Mouse (Mus musculus): ENCODE results near the gene Stat1. TPM values are rescaled to one million over a fixed set of nuclear protein-coding genes. Genes with fewer than 3 reads are reported as not detected.

Gene Stat1
- polyA plus RNA-seq, 1 experiment from 2014 or later: 13.4 TPM

DNA sequence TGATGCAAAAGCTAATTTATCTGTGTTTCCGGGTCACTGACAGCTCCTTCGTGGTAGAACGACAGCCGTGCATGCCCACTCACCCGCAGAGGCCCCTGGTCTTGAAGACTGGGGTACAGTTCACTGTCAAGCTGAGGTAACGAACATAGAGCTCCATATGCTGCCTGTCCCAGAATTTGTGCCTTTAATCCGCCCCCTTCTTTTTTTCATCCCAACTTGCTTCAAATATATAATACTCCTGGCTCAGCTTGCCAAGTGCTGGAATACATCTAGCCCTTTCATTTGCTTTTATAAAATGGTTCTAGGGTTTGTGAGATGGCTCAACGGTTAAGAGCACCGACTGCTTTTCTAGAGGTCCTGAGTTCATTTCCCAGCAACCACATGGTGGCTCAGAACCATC is 21.3 kb downstream of the Stat1 start:
- Histone ChIP-seq H3K9me3 (no peaks in the 10 kb centered on the region), H3K9ac (no peak overlapping the region), H3K4me1 (replicated peaks) (peaks cover 11% of the 10 kb centered on the region; the same call in 1 of the 2 replicates), H3K4me2 (no peak overlapping the region), H3K4me3 (no peak overlapping the region), H3K27ac (no peak overlapping the region), H3K27me3 (no peaks in the 10 kb centered on the region), H3K36me3 (no peaks in the 10 kb centered on the region; the same call in 1 of the 2 replicates)
- ATAC-seq (ENCODE audit: low FRiP score): no peak
- 86% methylated on average over 9 of the region's 9 CpGs for WGBS

DNA sequence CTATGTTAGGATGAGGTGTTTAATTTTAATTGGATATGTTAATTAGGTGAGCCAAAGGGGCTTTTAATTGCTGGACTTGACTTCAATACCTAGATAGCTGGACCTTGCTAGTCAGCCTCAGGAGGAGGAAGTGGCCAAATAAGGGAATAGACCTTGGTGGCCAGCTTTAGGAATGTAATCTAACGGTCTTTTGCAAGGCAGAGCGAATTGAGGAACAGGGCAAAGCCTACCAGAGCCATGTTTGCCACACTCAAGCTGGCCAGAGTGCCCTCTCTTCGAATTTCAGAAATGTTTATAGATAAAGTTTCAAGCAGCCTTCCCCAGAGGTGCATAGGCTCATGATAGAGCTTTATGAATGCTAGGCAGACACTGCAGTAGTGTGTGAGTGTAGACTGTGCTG is 22.2 kb downstream of the Stat1 start:
- no peak overlapping the region for H3K27ac ChIP-seq
- no peak overlapping the region for H3K4me2 ChIP-seq
- H3K4me3 ChIP-seq: no peak overlapping the region
- no peaks in the 10 kb centered on the region for H3K9me3 ChIP-seq
- ATAC-seq (ENCODE audit: low FRiP score): no peak
- H3K4me1 ChIP-seq (replicated peaks): peaks cover 8% of the 10 kb centered on the region; the same call in 1 of the 2 replicates
- no peaks in the 10 kb centered on the region for H3K27me3 ChIP-seq
- H3K9ac ChIP-seq: no peak overlapping the region
- 79% methylated on average over 3 of the region's 3 CpGs for WGBS
- no peaks in the 10 kb centered on the region; the same call in 1 of the 2 replicates for H3K36me3 ChIP-seq

DNA sequence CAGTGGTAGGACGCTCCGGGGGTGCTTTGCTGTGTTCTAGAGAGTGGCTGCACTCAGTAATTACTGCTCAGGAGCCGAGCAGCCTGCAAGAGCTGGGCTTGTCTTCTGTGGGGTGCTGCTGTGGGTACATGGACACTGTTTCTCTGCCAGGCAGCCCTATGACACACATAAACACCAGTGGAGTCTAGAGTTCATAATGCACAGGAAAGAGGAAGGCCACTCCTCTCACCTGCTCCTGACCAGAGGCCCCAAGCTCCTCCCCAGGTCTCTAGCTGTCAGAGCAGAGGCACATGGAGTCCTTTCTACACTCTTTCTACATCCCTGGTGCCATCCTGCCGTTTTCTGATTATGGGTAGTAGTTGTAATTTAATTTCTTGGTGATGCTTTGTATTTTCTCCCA is 22.9 kb downstream of the Stat1 start:
- H3K27me3 ChIP-seq: no peaks in the 10 kb centered on the region
- H3K27ac ChIP-seq: no peak overlapping the region
- no peak overlapping the region for H3K4me2 ChIP-seq
- no peak overlapping the region for H3K4me3 ChIP-seq
- ATAC-seq (ENCODE audit: low FRiP score): no peak
- 82% methylated on average over 4 of the region's 4 CpGs for WGBS
- H3K9me3 ChIP-seq: no peaks in the 10 kb centered on the region
- H3K9ac ChIP-seq: no peak overlapping the region
- H3K36me3 ChIP-seq: no peaks in the 10 kb centered on the region; the same call in 1 of the 2 replicates
- 0 out of 2 replicates have a peak, but pooled peaks cover 2% of the 10 kb centered on the region for H3K4me1 ChIP-seq (replicated peaks)

DNA sequence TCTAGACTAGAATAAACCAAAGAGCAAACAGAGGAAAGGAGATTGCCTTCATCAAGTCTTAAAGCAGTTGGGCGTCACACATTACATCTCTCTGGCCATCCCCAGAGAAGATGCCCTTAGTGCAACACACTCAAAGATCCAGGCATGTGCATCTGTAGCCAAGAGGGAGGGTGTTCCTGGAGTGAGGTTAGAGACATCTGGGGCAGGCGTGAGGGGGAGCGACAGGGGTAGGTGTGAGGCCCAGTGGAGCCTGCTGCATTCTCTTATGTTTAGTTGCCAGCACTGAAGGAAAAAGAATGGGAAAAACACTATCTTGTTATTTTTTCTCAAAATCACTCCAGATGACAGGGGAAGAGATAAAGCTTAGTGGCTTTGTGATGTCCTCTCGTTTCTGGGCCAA is 24.0 kb downstream of the Stat1 start:
- H3K9ac ChIP-seq: no peak overlapping the region
- peaks cover 5% of the 10 kb centered on the region; the same call in 1 of the 2 replicates for H3K4me1 ChIP-seq (replicated peaks)
- no peak overlapping the region for H3K4me2 ChIP-seq
- WGBS: 89% methylated on average over 4 of the region's 4 CpGs
- H3K27ac ChIP-seq: no peak overlapping the region
- no peaks in the 10 kb centered on the region for H3K9me3 ChIP-seq
- no peaks in the 10 kb centered on the region; the same call in 1 of the 2 replicates for H3K36me3 ChIP-seq
- no peak for ATAC-seq (ENCODE audit: low FRiP score)
- no peaks in the 10 kb centered on the region for H3K27me3 ChIP-seq
- H3K4me3 ChIP-seq: no peak overlapping the region

DNA sequence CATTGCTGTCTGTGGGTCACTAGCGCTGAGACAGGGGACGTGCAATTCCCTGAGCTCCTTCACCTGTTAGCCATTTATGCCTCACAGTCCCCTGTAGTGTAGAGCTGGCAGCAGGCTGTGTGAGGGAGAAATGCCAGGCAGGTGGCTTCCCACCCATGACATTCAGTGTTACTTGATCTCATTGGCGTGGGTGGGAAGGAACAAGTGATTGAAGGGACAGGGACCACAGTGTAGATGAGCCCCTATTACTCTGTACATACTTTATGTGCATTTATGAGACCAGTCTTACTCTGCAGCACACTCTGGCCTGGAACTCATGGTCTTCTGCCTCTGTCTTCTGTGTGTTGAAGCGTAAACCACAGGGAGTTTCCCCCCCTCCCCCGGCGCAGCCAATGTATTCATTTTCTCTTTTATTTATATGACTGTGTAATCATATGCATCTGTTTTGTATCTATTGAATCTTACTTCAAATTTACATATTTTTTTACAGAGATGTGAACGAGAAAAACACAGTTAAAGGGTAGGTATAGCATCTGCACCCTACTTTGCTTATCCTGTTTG is 24.4 kb downstream of the Stat1 start:
- no peak overlapping the region for H3K4me3 ChIP-seq
- no peaks in the 10 kb centered on the region for H3K9me3 ChIP-seq
- H3K36me3 ChIP-seq: no peaks in the 10 kb centered on the region; the same call in 1 of the 2 replicates
- H3K27me3 ChIP-seq: no peaks in the 10 kb centered on the region
- H3K4me1 ChIP-seq (replicated peaks): peaks cover 8% of the 10 kb centered on the region
- ATAC-seq (ENCODE audit: low FRiP score): no peak
- H3K4me2 ChIP-seq: no peak overlapping the region
- no peak overlapping the region for H3K9ac ChIP-seq
- no peak overlapping the region for H3K27ac ChIP-seq
- WGBS: 86% methylated on average over 7 of the region's 7 CpGs

DNA sequence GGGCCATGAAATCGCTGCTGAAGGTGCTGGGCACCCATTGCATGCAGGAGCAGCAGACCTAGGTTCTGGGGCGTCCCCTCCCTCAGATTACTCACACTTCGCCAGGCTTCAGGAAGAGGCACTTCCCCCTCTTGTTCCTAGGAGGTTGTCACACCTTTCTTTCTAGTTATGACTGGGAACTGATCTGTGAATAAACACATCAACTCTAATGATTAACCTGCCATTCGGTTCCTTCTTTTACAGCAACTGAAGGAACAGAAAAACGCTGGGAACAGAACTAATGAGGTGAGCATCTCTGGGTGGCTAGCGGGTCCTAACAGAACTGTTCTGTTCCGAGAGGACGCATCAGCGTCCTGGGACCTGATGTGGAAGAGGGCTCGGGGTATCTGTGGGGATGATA is 25.7 kb downstream of the Stat1 start:
- H3K4me1 ChIP-seq (replicated peaks): peaks cover 13% of the 10 kb centered on the region
- no peaks in the 10 kb centered on the region; the same call in 1 of the 2 replicates for H3K36me3 ChIP-seq
- H3K27me3 ChIP-seq: no peaks in the 10 kb centered on the region
- no peak overlapping the region for H3K9ac ChIP-seq
- H3K4me3 ChIP-seq: no peak overlapping the region
- no peaks in the 10 kb centered on the region for H3K9me3 ChIP-seq
- no peak for ATAC-seq (ENCODE audit: low FRiP score)
- H3K27ac ChIP-seq: no peak overlapping the region
- H3K4me2 ChIP-seq: no peak overlapping the region
- whole genome bisulfite sequencing: 84% methylated on average over 10 of the region's 10 CpGs

DNA sequence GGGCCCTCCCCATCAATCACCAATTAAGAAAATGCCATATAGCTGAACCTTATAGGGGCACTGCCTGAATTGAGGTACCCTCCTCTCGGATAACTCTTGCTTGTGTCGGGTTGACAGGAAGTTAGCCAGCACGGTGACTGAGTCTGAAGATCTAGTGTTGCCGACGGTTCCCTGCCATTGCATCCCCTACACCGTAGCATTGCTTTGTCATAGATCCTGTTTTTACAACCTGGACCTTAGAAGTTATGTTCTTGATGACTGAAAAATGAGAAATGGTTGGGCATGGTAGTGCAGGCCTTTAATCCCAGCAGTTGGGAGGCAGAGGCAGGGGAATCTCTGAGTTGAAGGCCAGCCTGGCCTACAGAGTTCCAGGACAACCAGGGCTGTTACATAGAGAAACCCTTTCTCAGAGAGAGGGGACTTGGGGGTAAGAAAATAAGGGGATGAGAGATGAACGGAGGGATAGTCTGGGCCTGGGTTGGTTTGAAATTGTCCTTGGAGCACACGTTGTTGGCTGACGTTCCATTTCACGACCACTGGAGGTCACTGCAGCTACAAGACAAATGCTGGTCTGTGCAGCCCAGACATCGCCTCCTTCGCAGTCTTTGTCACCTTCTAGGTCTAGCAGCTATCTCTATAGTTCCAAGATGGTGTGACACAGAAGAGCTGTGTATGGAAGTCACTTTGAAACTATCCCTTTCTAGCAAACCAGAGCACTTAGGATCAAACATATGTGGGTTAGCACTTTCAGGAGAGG is 27.2 kb downstream of the Stat1 start:
- H3K27me3 ChIP-seq: no peaks in the 10 kb centered on the region
- H3K4me3 ChIP-seq: no peak overlapping the region
- peaks cover 24% of the 10 kb centered on the region for H3K4me1 ChIP-seq (replicated peaks)
- no peak overlapping the region for H3K4me2 ChIP-seq
- WGBS: 54% methylated on average over 12 of the region's 12 CpGs
- peak; percentile 77 for ATAC-seq (ENCODE audit: low FRiP score)
- no peak overlapping the region for H3K9ac ChIP-seq
- H3K36me3 ChIP-seq: no peaks in the 10 kb centered on the region; the same call in 1 of the 2 replicates
- no peaks in the 10 kb centered on the region for H3K9me3 ChIP-seq
- no peak overlapping the region for H3K27ac ChIP-seq

DNA sequence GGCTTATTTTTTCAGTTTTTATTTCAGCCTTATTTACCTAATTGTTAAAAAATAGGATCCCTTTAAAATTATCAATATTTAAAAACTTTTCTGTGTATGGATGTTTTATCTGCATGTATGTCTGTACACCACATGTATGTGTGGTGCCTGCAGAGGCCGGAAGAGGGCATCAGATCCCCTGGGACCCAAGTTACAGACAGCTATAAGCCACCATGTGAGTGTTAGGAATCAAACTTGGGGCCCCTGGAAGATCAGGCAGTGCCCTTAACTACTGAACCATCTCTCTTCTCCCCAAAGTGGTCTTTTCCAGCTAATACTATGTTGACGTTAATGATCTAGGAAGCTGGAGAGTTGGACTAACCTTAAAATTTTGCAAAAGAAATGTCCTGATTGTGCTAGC is 28.2 kb downstream of the Stat1 start:
- Histone ChIP-seq H3K9ac (no peak overlapping the region), H3K27me3 (no peaks in the 10 kb centered on the region), H3K4me3 (no peak overlapping the region), H3K27ac (no peak overlapping the region), H3K36me3 (peaks cover 7% of the 10 kb centered on the region), H3K4me2 (no peak overlapping the region), H3K4me1 (replicated peaks) (peaks cover 24% of the 10 kb centered on the region), H3K9me3 (no peaks in the 10 kb centered on the region)
- ATAC-seq (ENCODE audit: low FRiP score): no peak
- 85% methylated on average over 2 of the region's 2 CpGs for WGBS

DNA sequence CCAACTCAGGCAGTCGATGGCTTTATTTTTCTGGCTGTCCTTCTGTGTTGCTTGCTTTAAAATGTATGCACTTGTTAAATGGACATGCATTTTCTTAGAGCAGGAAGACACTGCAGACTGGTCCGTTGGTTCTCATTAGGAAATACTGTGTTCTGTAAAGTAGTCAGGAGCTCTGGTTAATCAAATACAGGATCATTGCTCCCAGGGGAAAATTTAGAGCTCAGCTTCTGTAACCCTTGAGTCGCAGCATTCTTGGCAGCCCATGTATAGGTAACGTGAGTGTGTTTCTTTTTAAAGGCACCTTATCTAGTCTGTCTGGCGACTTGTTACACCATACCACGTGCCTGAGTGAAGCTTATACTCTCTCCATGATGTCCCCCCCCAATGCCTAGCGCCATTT is 28.9 kb downstream of the Stat1 start:
- no peak for ATAC-seq (ENCODE audit: low FRiP score)
- H3K9ac ChIP-seq: no peak overlapping the region
- WGBS: 72% methylated on average over 7 of the region's 7 CpGs
- no peaks in the 10 kb centered on the region for H3K27me3 ChIP-seq
- H3K4me1 ChIP-seq (replicated peaks): peaks cover 24% of the 10 kb centered on the region
- 0 out of 2 replicates have a peak overlapping the region, but pooled peaks have one; percentile 3 for H3K27ac ChIP-seq
- no peak overlapping the region for H3K4me3 ChIP-seq
- H3K36me3 ChIP-seq: peaks cover 7% of the 10 kb centered on the region
- no peak overlapping the region for H3K4me2 ChIP-seq
- H3K9me3 ChIP-seq: no peaks in the 10 kb centered on the region

DNA sequence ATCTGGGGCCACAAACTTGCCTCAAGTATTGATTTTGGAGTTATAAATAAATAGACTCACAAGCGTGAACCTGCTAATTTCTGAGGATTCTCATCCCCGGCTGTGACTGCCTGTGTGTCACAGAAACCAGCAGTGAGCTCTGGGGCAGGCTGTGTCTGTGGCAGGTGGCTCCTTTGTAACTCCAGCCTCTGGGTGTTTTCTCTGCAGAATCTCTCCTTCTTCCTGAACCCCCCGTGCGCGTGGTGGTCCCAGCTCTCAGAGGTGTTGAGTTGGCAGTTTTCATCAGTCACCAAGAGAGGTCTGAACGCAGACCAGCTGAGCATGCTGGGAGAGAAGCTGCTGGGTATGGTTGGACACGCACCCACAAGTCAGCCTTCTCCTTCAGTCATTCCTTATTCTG is 29.5 kb downstream of the Stat1 start:
- no peak overlapping the region for H3K4me3 ChIP-seq
- H3K27ac ChIP-seq: no peak overlapping the region
- H3K4me1 ChIP-seq (replicated peaks): peaks cover 24% of the 10 kb centered on the region
- no peak for ATAC-seq (ENCODE audit: low FRiP score)
- H3K4me2 ChIP-seq: no peak overlapping the region
- H3K9ac ChIP-seq: no peak overlapping the region
- 65% methylated on average over 7 of the region's 7 CpGs for WGBS
- H3K9me3 ChIP-seq: no peaks in the 10 kb centered on the region
- H3K27me3 ChIP-seq: no peaks in the 10 kb centered on the region
- H3K36me3 ChIP-seq: peaks cover 7% of the 10 kb centered on the region

DNA sequence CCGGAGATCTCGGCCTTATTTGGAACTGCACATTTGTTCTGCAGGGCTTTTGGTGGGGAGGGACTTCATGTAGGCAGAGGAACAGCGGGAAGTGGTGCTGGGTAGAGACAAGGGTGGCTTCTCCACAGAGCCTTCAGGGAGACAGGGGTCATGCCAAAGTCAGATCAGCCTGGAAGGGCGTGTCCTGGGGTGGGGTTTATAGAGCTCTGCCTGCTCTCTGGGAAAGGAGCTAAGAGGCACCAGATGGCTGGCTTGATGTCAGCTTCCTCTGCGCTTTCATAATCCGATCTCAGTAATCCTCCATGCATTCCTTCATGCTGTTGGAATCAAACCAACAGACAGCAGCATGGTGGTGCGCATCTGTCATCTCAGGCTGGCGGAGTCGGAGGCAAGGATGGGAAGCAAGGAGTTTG is 30.7 kb downstream of the Stat1 start:
- 0 out of 2 replicates have a peak, but pooled peaks have one; percentile 9 for ATAC-seq (ENCODE audit: low FRiP score)
- Histone ChIP-seq H3K9me3 (no peaks in the 10 kb centered on the region), H3K4me3 (no peak overlapping the region), H3K4me1 (replicated peaks) (peaks cover 24% of the 10 kb centered on the region), H3K9ac (no peak overlapping the region), H3K27me3 (no peaks in the 10 kb centered on the region), H3K27ac (peak overlapping the region; percentile 35; the same call in 1 of the 2 replicates), H3K36me3 (peaks cover 7% of the 10 kb centered on the region; the same call in 1 of the 2 replicates), H3K4me2 (no peak overlapping the region)
- WGBS: 55% methylated on average over 9 of the region's 9 CpGs

DNA sequence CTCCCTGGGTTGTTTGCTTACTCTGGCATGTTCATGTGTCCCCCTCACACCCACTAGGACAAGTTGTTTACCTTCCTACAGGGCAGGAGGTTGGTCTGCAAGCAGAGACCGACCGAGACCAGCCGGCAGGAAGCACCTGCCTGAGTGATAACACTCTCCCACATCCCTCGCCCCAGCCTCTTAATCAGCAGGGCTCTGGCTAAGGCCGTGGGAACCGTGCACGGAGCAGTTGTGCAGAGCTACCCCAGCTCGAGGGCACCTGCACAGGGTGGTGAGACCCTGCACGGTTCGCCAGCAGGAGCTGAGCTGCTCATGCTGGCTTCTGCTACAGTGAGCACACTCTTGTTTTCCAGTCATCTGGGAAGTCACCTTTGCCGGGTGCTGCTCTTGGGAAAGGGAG is 31.4 kb downstream of the Stat1 start:
- Histone ChIP-seq H3K4me2 (no peak overlapping the region), H3K27me3 (no peaks in the 10 kb centered on the region), H3K9me3 (no peaks in the 10 kb centered on the region), H3K27ac (no peak overlapping the region), H3K4me1 (replicated peaks) (peaks cover 24% of the 10 kb centered on the region), H3K9ac (no peak overlapping the region), H3K36me3 (peaks cover 7% of the 10 kb centered on the region; the same call in 1 of the 2 replicates), H3K4me3 (no peak overlapping the region)
- WGBS: 71% methylated on average over 11 of the region's 11 CpGs
- ATAC-seq (ENCODE audit: low FRiP score): no peak
